Mouse (Mus musculus): ENCODE measurements at regions not wholly inside any gene's neighbourhood (a gene's known extent, or its start where the extent isn't known, plus 50 kb on each side); places are given as distances from the start of the nearest gene placed in this dataset.
"Not testable (repeated sequence)": the region's sequence is repeated elsewhere in the genome, so short reads cannot be mapped to it uniquely, and the experiment has no call there.

- TF ChIP-seq CTCF (IDR thresholded peaks at IDR 0.05; ENCODE audit: low read depth, low read length); POLR2AphosphoS5 (IDR thresholded peaks at IDR 0.05; ENCODE audit: insufficient replicate concordance, low read depth, low read length); GATA2 (IDR thresholded peaks at IDR 0.05; ENCODE audit: borderline replicate concordance, low read depth, low read length): not testable (repeated sequence)
These were observed 81.5 kb downstream of the Adam6a start for GRCm38 (mm10) chr12:113625221-113625620.
